Mouse (Mus musculus) heart, embryonic 14.5 days (tissue): ENCODE data around the gene Wnt3a. TPM values are rescaled to one million over a fixed set of nuclear protein-coding genes. Genes with fewer than 3 reads are reported as not detected.
A peak's percentile ranks its signal among the peaks of the same experiment; 100 is the strongest.

Experiments
- ATAC-seq: fragments of 200-750 bp; cut with Nextera tagmentation; 2 replicates; pipeline ENCODE4 v1.8.0; 2017; ENCODE audit warnings: low read depth, moderate TSS enrichment; ENCODE audit not compliant: insufficient number of reproducible peaks, insufficient read depth, low FRiP score
- H3K27ac ChIP-seq, 2 experiments: fragments of 200-500 bp in 1 of 2; fragments of 300-500 bp in 1 of 2; sonication (generic) in 1 of 2; replicated peaks in 1 of 2; 2 replicates each; pipeline ENCODE4 v1.5.1; 2012 to 2014; ENCODE audit warnings: low read depth in 2 of 2, low read length in 2 of 2, control low read depth in 1 of 2, mild to moderate bottlenecking in 1 of 2, mixed read lengths in 1 of 2; ENCODE audit not compliant: control insufficient read depth in 1 of 2, insufficient read depth in 1 of 2
- H3K27me3 ChIP-seq: fragments of 300-500 bp; sonication (generic); 2 replicates; pipeline ENCODE4 v1.6.1; 2014; ENCODE audit warnings: mild to moderate bottlenecking, low read length, control low read depth; ENCODE audit not compliant: control insufficient read depth, insufficient read depth
- H3K36me3 ChIP-seq: fragments of 300-500 bp; sonication (generic); 2 replicates; pipeline ENCODE4 v1.6.1; 2014; ENCODE audit warnings: mild to moderate bottlenecking, control low read depth, low read length, mixed read lengths; ENCODE audit not compliant: control insufficient read depth, insufficient read depth
- H3K4me1 ChIP-seq, 2 experiments: fragments of 200-500 bp in 1 of 2; fragments of 300-500 bp in 1 of 2; sonication (generic) in 1 of 2; 2 replicates each; pipeline ENCODE4 v1.6.1; 2012 to 2014; ENCODE audit warnings: low read length in 2 of 2, control low read depth in 1 of 2, mixed read lengths in 1 of 2; ENCODE audit not compliant: control insufficient read depth in 2 of 2, insufficient read depth in 2 of 2
- H3K4me2 ChIP-seq: fragments of 300-500 bp; sonication (generic); 2 replicates; pipeline ENCODE4 v1.6.1; 2014; ENCODE audit warnings: mild to moderate bottlenecking, low read length
- H3K4me3 ChIP-seq, 2 experiments: fragments of 200-500 bp in 1 of 2; fragments of 300-500 bp in 1 of 2; sonication (generic) in 1 of 2; 2 replicates each; pipeline ENCODE4 v1.5.1; 2012 to 2014; ENCODE audit warnings: low read length in 2 of 2, mild to moderate bottlenecking in 2 of 2, control low read depth in 1 of 2, low read depth in 1 of 2, moderate library complexity in 1 of 2; ENCODE audit not compliant: control insufficient read depth in 1 of 2, insufficient read depth in 1 of 2
- H3K9ac ChIP-seq: fragments of 300-500 bp; sonication (generic); 2 replicates; pipeline ENCODE4 v1.6.1; 2014; ENCODE audit warnings: mild to moderate bottlenecking, low read length
- H3K9me3 ChIP-seq: fragments of 300-500 bp; sonication (generic); 2 replicates; pipeline ENCODE4 v1.6.1; 2016; ENCODE audit warnings: low read length, control low read depth; ENCODE audit not compliant: control insufficient read depth
- WGBS: fragments of 180-500 bp; shearing (Covaris S2); extraction: QIAGEN DNeasy Blood & Tissue Kit; methylation state at CpG from one replicate; pipeline ENCODE4 v1.1.7; 2014; 5-methylcytosine and 5-hydroxymethylcytosine counted together
- polyA plus RNA-seq: library from polyadenylated mRNA; unstranded; fragments of >200 nt; fragmentation: Nextera tagmentation; extraction: Ambion mirVana; gene quantifications from 2 replicates; pipeline ENCODE4 v1.2.1, GENCODE M21; 2014

Wnt3a gene
- polyA plus RNA-seq, 1 experiment from 2014 or later = not detected

GRCm38 (mm10) chr11:59300185-59300584, 9.6 kb upstream of the Wnt3a start:
- H3K9me3 ChIP-seq = no peaks in the 10 kb centered on the region
- no peak overlapping the region for H3K9ac ChIP-seq
- no peak for ATAC-seq
- peaks cover 70% of the 10 kb centered on the region for H3K27me3 ChIP-seq
- no peaks in the 10 kb centered on the region for H3K36me3 ChIP-seq
- H3K4me3 ChIP-seq = no peak overlapping the region
- H3K4me2 ChIP-seq = no peak overlapping the region
- 16% methylated on average over 3 of the region's 3 CpGs for WGBS
- no peaks in the 10 kb centered on the region for H3K4me1 ChIP-seq
- no peak overlapping the region for H3K27ac ChIP-seq

- no peaks in the 10 kb centered on the region for H3K9me3 ChIP-seq
- 15% methylated on average over 7 of the region's 7 CpGs for WGBS
- H3K27ac ChIP-seq = no peak overlapping the region
- H3K9ac ChIP-seq = no peak overlapping the region
- peaks cover 62% of the 10 kb centered on the region for H3K27me3 ChIP-seq
- no peaks in the 10 kb centered on the region for H3K4me1 ChIP-seq
- no peaks in the 10 kb centered on the region for H3K36me3 ChIP-seq
- H3K4me2 ChIP-seq = no peak overlapping the region
- no peak overlapping the region for H3K4me3 ChIP-seq
- no peak for ATAC-seq
Observed at GRCm38 (mm10) chr11:59297941-59298340, 7.4 kb upstream of the Wnt3a start.

GRCm38 (mm10) chr11:59293616-59294015, 3.1 kb upstream of the Wnt3a start:
- H3K27ac ChIP-seq = no peak overlapping the region
- no peaks in the 10 kb centered on the region for H3K4me1 ChIP-seq
- H3K27me3 ChIP-seq = peaks cover 80% of the 10 kb centered on the region
- H3K9me3 ChIP-seq = no peaks in the 10 kb centered on the region
- H3K9ac ChIP-seq = no peak overlapping the region
- H3K4me3 ChIP-seq = no peak overlapping the region
- H3K36me3 ChIP-seq = no peaks in the 10 kb centered on the region
- ATAC-seq = no peak
- 27% methylated on average over 7 of the region's 7 CpGs for WGBS
- no peak overlapping the region for H3K4me2 ChIP-seq

- Histone ChIP-seq H3K36me3 (no peaks in the 10 kb centered on the region), H3K9me3 (no peaks in the 10 kb centered on the region), H3K9ac (no peak overlapping the region), H3K4me2 (no peak overlapping the region), H3K4me3 (no peak overlapping the region), H3K27me3 (peaks cover 94% of the 10 kb centered on the region), H3K27ac (no peak overlapping the region), H3K4me1 (no peaks in the 10 kb centered on the region)
- no peak for ATAC-seq
- WGBS = under 1% methylated on average over 25 of the region's 25 CpGs
Observed at GRCm38 (mm10) chr11:59289706-59290105, 846 bp downstream of the Wnt3a start.

GRCm38 (mm10) chr11:59284146-59284545, 6.4 kb downstream of the Wnt3a start:
- no peaks in the 10 kb centered on the region for H3K36me3 ChIP-seq
- no peak overlapping the region for H3K4me3 ChIP-seq
- no peak overlapping the region for H3K9ac ChIP-seq
- 14% methylated on average over 14 of the region's 14 CpGs for WGBS
- H3K9me3 ChIP-seq = no peaks in the 10 kb centered on the region
- H3K27me3 ChIP-seq = peaks cover 91% of the 10 kb centered on the region
- H3K27ac ChIP-seq = no peak overlapping the region
- peaks cover 3 to 5% of the 10 kb centered on the region in 2 experiments; a peak in 2 of 4 replicates for H3K4me1 ChIP-seq
- H3K4me2 ChIP-seq = no peak overlapping the region
- ATAC-seq = no peak

GRCm38 (mm10) chr11:59282933-59283332, 7.6 kb downstream of the Wnt3a start:
- Histone ChIP-seq H3K4me2 (no peak overlapping the region), H3K9ac (no peak overlapping the region), H3K4me3 (no peak overlapping the region), H3K36me3 (no peaks in the 10 kb centered on the region), H3K27me3 (peaks cover 88% of the 10 kb centered on the region), H3K27ac (no peak overlapping the region), H3K4me1 (peaks cover 3 to 5% of the 10 kb centered on the region in 2 experiments; a peak in 2 of 4 replicates), H3K9me3 (no peaks in the 10 kb centered on the region)
- WGBS = 51% methylated on average over 10 of the region's 10 CpGs
- ATAC-seq = peak; percentile 83

- no peak overlapping the region for H3K27ac ChIP-seq
- no peaks in the 10 kb centered on the region for H3K36me3 ChIP-seq
- H3K9me3 ChIP-seq = no peaks in the 10 kb centered on the region
- H3K4me2 ChIP-seq = no peak overlapping the region
- 56% methylated on average over 5 of the region's 5 CpGs for WGBS
- ATAC-seq = no peak
- no peak overlapping the region for H3K9ac ChIP-seq
- peaks cover 3 to 5% of the 10 kb centered on the region in 2 experiments; a peak in 2 of 4 replicates for H3K4me1 ChIP-seq
- peaks cover 82% of the 10 kb centered on the region for H3K27me3 ChIP-seq
- no peak overlapping the region for H3K4me3 ChIP-seq
Observed at GRCm38 (mm10) chr11:59282111-59282510, 8.4 kb downstream of the Wnt3a start.

- Histone ChIP-seq H3K9me3 (no peaks in the 10 kb centered on the region), H3K4me3 (no peak overlapping the region), H3K4me1 (peaks cover 1 to 5% of the 10 kb centered on the region in 2 experiments; a peak in 2 of 4 replicates), H3K36me3 (no peaks in the 10 kb centered on the region), H3K9ac (no peak overlapping the region), H3K4me2 (no peak overlapping the region), H3K27ac (no peak overlapping the region), H3K27me3 (peaks cover 58% of the 10 kb centered on the region)
- WGBS = 72% methylated on average over 4 of the region's 4 CpGs
- ATAC-seq = no peak
Observed at GRCm38 (mm10) chr11:59278047-59278446, 12.5 kb downstream of the Wnt3a start.
